Mouse (Mus musculus): ENCODE results near the gene Snx33. TPM values are rescaled to one million over a fixed set of nuclear protein-coding genes. Genes with fewer than 3 reads are reported as not detected.
"Not testable (repeated sequence)": the region's sequence is repeated elsewhere in the genome, so short reads cannot be mapped to it uniquely, and the experiment has no call there.

Gene Snx33
- polyA plus RNA-seq (2012; rRNA removed): 14.4 and 17.4 TPM in 2 replicates

- DNase-seq (ENCODE audit: low read depth): no peak
These were observed at the start of gene Snx33 for GRCm38 (mm10) chr9:56928041-56928811. Gene Snx33 (minus strand): TSS chr9:56928371.

- DNase-seq (ENCODE audit: low read depth): no peak
These were observed 47.0 kb upstream of the Snx33 start for GRCm38 (mm10) chr9:56975199-56975598.

- no peak for DNase-seq (ENCODE audit: low read depth)
These were observed 45.9 kb upstream of the Snx33 start for GRCm38 (mm10) chr9:56973960-56974524.

- DNase-seq (ENCODE audit: low read depth): no peak
These were observed 42.0 kb upstream of the Snx33 start for GRCm38 (mm10) chr9:56970158-56970557.

GRCm38 (mm10) chr9:56961591-56961990 lies 33.4 kb upstream of the Snx33 start:
- DNase-seq (ENCODE audit: low read depth): no peak

GRCm38 (mm10) chr9:56958689-56959088 lies 30.5 kb upstream of the Snx33 start:
- DNase-seq (ENCODE audit: low read depth): no peak

GRCm38 (mm10) chr9:56956966-56957675 lies 28.9 kb upstream of the Snx33 start:
- DNase-seq (ENCODE audit: low read depth): no peak

GRCm38 (mm10) chr9:56953562-56953961 lies 25.4 kb upstream of the Snx33 start:
- no peak for DNase-seq (ENCODE audit: low read depth)

- peak; percentile 89 for DNase-seq (ENCODE audit: low read depth)
These were observed 22.5 kb upstream of the Snx33 start, which contains the start of gene Snupn for GRCm38 (mm10) chr9:56950414-56951400. Gene Snupn (plus strand): TSS chr9:56950878.

- DNase-seq (ENCODE audit: low read depth): no peak
These were observed 21.6 kb upstream of the Snx33 start for GRCm38 (mm10) chr9:56949767-56950166.

- DNase-seq (ENCODE audit: low read depth): not testable (repeated sequence)
These were observed 20.5 kb upstream of the Snx33 start for GRCm38 (mm10) chr9:56948699-56949098.

GRCm38 (mm10) chr9:56947481-56947880 lies 19.3 kb upstream of the Snx33 start:
- not testable (repeated sequence) for DNase-seq (ENCODE audit: low read depth)

- DNase-seq (ENCODE audit: low read depth): no peak
These were observed 10.2 kb upstream of the Snx33 start for GRCm38 (mm10) chr9:56938374-56938773.

- DNase-seq (ENCODE audit: low read depth): peak; percentile 88
These were observed 9.3 kb upstream of the Snx33 start, which contains the start of gene Imp3 for GRCm38 (mm10) chr9:56937223-56938160. Gene Imp3 (plus strand): TSS chr9:56937475.

GRCm38 (mm10) chr9:56936861-56937222 lies 8.7 kb upstream of the Snx33 start:
- DNase-seq (ENCODE audit: low read depth): no peak

GRCm38 (mm10) chr9:56930556-56930955 lies 2.4 kb upstream of the Snx33 start:
- DNase-seq (ENCODE audit: low read depth): no peak

- DNase-seq (ENCODE audit: low read depth): no peak
These were observed 1.3 kb upstream of the Snx33 start for GRCm38 (mm10) chr9:56929496-56929895.

GRCm38 (mm10) chr9:56927191-56928012 lies 769 bp downstream of the Snx33 start:
- no peak for DNase-seq (ENCODE audit: low read depth)

GRCm38 (mm10) chr9:56926387-56926786 lies 1.8 kb downstream of the Snx33 start:
- no peak for DNase-seq (ENCODE audit: low read depth)

- no peak for DNase-seq (ENCODE audit: low read depth)
These were observed 2.2 kb downstream of the Snx33 start for GRCm38 (mm10) chr9:56926025-56926360.
